Mouse (Mus musculus) midbrain, embryonic 14.5 days (tissue): ENCODE results near the gene Taf3. TPM values are rescaled to one million over a fixed set of nuclear protein-coding genes. Genes with fewer than 3 reads are reported as not detected.

Source experiments
- ATAC-seq: fragments of 200-750 bp; cut with Nextera tagmentation; 2 replicates; pipeline ENCODE4 v1.8.0; 2017; ENCODE audit warnings: moderate number of reproducible peaks, moderate library complexity; ENCODE audit not compliant: low FRiP score, low TSS enrichment
- DNase-seq: peaks from one replicate; pipeline ENCODE4 v3.0.0-alpha.2; 2015
- H3K27ac ChIP-seq: fragments of 300-500 bp; sonication (generic); replicated peaks from 2 replicates; pipeline ENCODE4 v1.5.1; 2014; ENCODE audit warnings: mild to moderate bottlenecking, low read depth, low read length, moderate library complexity
- H3K27me3 ChIP-seq: fragments of 300-500 bp; sonication (generic); 2 replicates; pipeline ENCODE4 v1.6.1; 2014; ENCODE audit warnings: low read length, control low read depth, mixed read lengths; ENCODE audit not compliant: control insufficient read depth, insufficient read depth
- H3K36me3 ChIP-seq: fragments of 300-500 bp; sonication (generic); 2 replicates; pipeline ENCODE4 v1.6.1; 2014; ENCODE audit warnings: low read length, control low read depth; ENCODE audit not compliant: control insufficient read depth, insufficient read depth
- H3K4me1 ChIP-seq: fragments of 300-500 bp; sonication (generic); 2 replicates; pipeline ENCODE4 v1.6.1; 2014; ENCODE audit warnings: mild to moderate bottlenecking, antibody characterized with exemption, low read length, control low read depth; ENCODE audit not compliant: control insufficient read depth, insufficient read depth
- H3K4me2 ChIP-seq: fragments of 300-500 bp; sonication (generic); 2 replicates; pipeline ENCODE4 v1.6.1; 2014; ENCODE audit warnings: mild to moderate bottlenecking, low read length, moderate library complexity
- H3K4me3 ChIP-seq: fragments of 300-500 bp; sonication (generic); replicated peaks from 2 replicates; pipeline ENCODE4 v1.5.1; 2014; ENCODE audit warnings: low read depth, low read length
- H3K9ac ChIP-seq: fragments of 300-500 bp; sonication (generic); replicated peaks from 2 replicates; pipeline ENCODE4 v1.6.1; 2014; ENCODE audit warnings: mild to moderate bottlenecking, low read length, moderate library complexity
- H3K9me3 ChIP-seq: fragments of 300-500 bp; sonication (generic); 2 replicates; pipeline ENCODE4 v1.6.1; 2016; ENCODE audit warnings: low read length, control low read depth, mixed read lengths; ENCODE audit not compliant: control insufficient read depth
- WGBS: fragments of 180-500 bp; shearing (Covaris S2); extraction: QIAGEN DNeasy Blood & Tissue Kit; methylation state at CpG from one replicate; pipeline ENCODE4 v1.1.7; 2014; 5-methylcytosine and 5-hydroxymethylcytosine counted together
- polyA plus RNA-seq: library from polyadenylated mRNA; unstranded; fragments of >200 nt; fragmentation: Nextera tagmentation; extraction: Ambion mirVana; gene quantifications from 2 replicates; pipeline ENCODE4 v1.2.1, GENCODE M21; 2014

The Taf3 gene
- polyA plus RNA-seq, 1 experiment from 2014 or later, result 16.4 TPM

- Histone ChIP-seq H3K4me2 (peak within 1 kb of the TSS; percentile 65), H3K9me3 (no peaks in the 10 kb centered on the region), H3K9ac (peak within 1 kb of the TSS; percentile 69), H3K27me3 (peaks cover 69% of the 10 kb centered on the region), H3K4me1 (peaks cover 8% of the 10 kb centered on the region; the same call in 1 of the 2 replicates), H3K36me3 (no peaks in the 10 kb centered on the region), H3K4me3 (peak within 1 kb of the TSS; percentile 45), H3K27ac (peak within 1 kb of the TSS; percentile 89)
- ATAC-seq (no peak), DNase-seq (peak; percentile 69)
- WGBS, result under 1% methylated on average over 34 of the region's 35 CpGs
Observed at GRCm38 (mm10) chr2:9881051-9881591, 167.3 kb downstream of the Taf3 start, which contains the start of gene 4930412O13Rik. TSS of gene 4930412O13Rik (plus strand) at chr2:9881252.

GRCm38 (mm10) chr2:9880271-9880670 is 168.1 kb downstream of the Taf3 start:
- DNase-seq (peak; percentile 45), ATAC-seq (no peak)
- H3K27ac ChIP-seq, result peak overlapping the region; percentile 89
- H3K36me3 ChIP-seq, result no peaks in the 10 kb centered on the region
- no peaks in the 10 kb centered on the region for H3K9me3 ChIP-seq
- peak overlapping the region; percentile 69 for H3K9ac ChIP-seq
- peak overlapping the region; percentile 45 for H3K4me3 ChIP-seq
- peak overlapping the region; percentile 65 for H3K4me2 ChIP-seq
- 2% methylated on average over 11 of the region's 11 CpGs for WGBS
- peaks cover 66% of the 10 kb centered on the region for H3K27me3 ChIP-seq
- peaks cover 8% of the 10 kb centered on the region; the same call in 1 of the 2 replicates for H3K4me1 ChIP-seq

- ATAC-seq (peak; percentile 88), DNase-seq (peak; percentile 93)
- WGBS, result under 1% methylated on average over 21 of the region's 21 CpGs
- Histone ChIP-seq H3K27me3 (peaks cover 66% of the 10 kb centered on the region), H3K4me2 (peak overlapping the region; percentile 65), H3K27ac (peak overlapping the region; percentile 89; the same call in 1 of the 2 replicates), H3K36me3 (0 out of 2 replicates have a peak, but pooled peaks cover 3% of the 10 kb centered on the region), H3K4me1 (peaks cover 8% of the 10 kb centered on the region; the same call in 1 of the 2 replicates), H3K9ac (no peak overlapping the region; the same call in 1 of the 2 replicates), H3K4me3 (peak overlapping the region; percentile 45), H3K9me3 (no peaks in the 10 kb centered on the region)
Observed at GRCm38 (mm10) chr2:9879493-9879892, 168.9 kb downstream of the Taf3 start.

GRCm38 (mm10) chr2:9879092-9879491 is 169.3 kb downstream of the Taf3 start:
- DNase-seq, result peak; percentile 60
- Histone ChIP-seq H3K9me3 (no peaks in the 10 kb centered on the region), H3K4me2 (peak overlapping the region; percentile 65), H3K27ac (peak overlapping the region; percentile 87; the same call in 1 of the 2 replicates), H3K4me3 (peak overlapping the region; percentile 45), H3K9ac (peak overlapping the region; percentile 51; the same call in 1 of the 2 replicates), H3K4me1 (peaks cover 8% of the 10 kb centered on the region; the same call in 1 of the 2 replicates), H3K36me3 (0 out of 2 replicates have a peak, but pooled peaks cover 7% of the 10 kb centered on the region), H3K27me3 (peaks cover 70% of the 10 kb centered on the region)
- no peak; the same call in 1 of the 2 replicates for ATAC-seq
- under 1% methylated on average over 22 of the region's 22 CpGs for WGBS

GRCm38 (mm10) chr2:9878564-9879081 is 169.8 kb downstream of the Taf3 start:
- H3K36me3 ChIP-seq, result 0 out of 2 replicates have a peak, but pooled peaks cover 9% of the 10 kb centered on the region
- H3K9me3 ChIP-seq, result no peaks in the 10 kb centered on the region
- WGBS, result under 1% methylated on average over 33 of the region's 33 CpGs
- ATAC-seq (peak; percentile 28; the same call in 1 of the 2 replicates), DNase-seq (peak; percentile 83)
- H3K27me3 ChIP-seq, result peaks cover 75% of the 10 kb centered on the region
- peak overlapping the region; percentile 87 for H3K27ac ChIP-seq
- peaks cover 8% of the 10 kb centered on the region; the same call in 1 of the 2 replicates for H3K4me1 ChIP-seq
- peak overlapping the region; percentile 45 for H3K4me3 ChIP-seq
- peak overlapping the region; percentile 65 for H3K4me2 ChIP-seq
- peak overlapping the region; percentile 51; the same call in 1 of the 2 replicates for H3K9ac ChIP-seq

- DNase-seq, result peak; percentile 55
- peak overlapping the region; percentile 45 for H3K4me3 ChIP-seq
- no peaks in the 10 kb centered on the region for H3K9me3 ChIP-seq
- 2% methylated on average over 19 of the region's 19 CpGs for WGBS
- peaks cover 8% of the 10 kb centered on the region; the same call in 1 of the 2 replicates for H3K4me1 ChIP-seq
- peaks cover 80% of the 10 kb centered on the region for H3K27me3 ChIP-seq
- no peak for ATAC-seq
- H3K9ac ChIP-seq, result peak overlapping the region; percentile 72
- H3K36me3 ChIP-seq, result 0 out of 2 replicates have a peak, but pooled peaks cover 9% of the 10 kb centered on the region
- H3K27ac ChIP-seq, result peak overlapping the region; percentile 87
- peak overlapping the region; percentile 65 for H3K4me2 ChIP-seq
Observed at GRCm38 (mm10) chr2:9877966-9878563, 170.3 kb downstream of the Taf3 start.

GRCm38 (mm10) chr2:9877326-9877690 is 171.1 kb downstream of the Taf3 start:
- peaks cover 81% of the 10 kb centered on the region for H3K27me3 ChIP-seq
- peak overlapping the region; percentile 45 for H3K4me3 ChIP-seq
- H3K27ac ChIP-seq, result peak overlapping the region; percentile 87
- no peaks in the 10 kb centered on the region for H3K9me3 ChIP-seq
- H3K36me3 ChIP-seq, result 0 out of 2 replicates have a peak, but pooled peaks cover 9% of the 10 kb centered on the region
- DNase-seq (peak; percentile 35), ATAC-seq (no peak)
- H3K4me1 ChIP-seq, result peaks cover 8% of the 10 kb centered on the region; the same call in 1 of the 2 replicates
- peak overlapping the region; percentile 72 for H3K9ac ChIP-seq
- 1% methylated on average over 35 of the region's 35 CpGs for WGBS
- peak overlapping the region; percentile 65 for H3K4me2 ChIP-seq

GRCm38 (mm10) chr2:9876621-9877325 is 171.6 kb downstream of the Taf3 start:
- Histone ChIP-seq H3K9me3 (no peaks in the 10 kb centered on the region), H3K4me3 (peak overlapping the region; percentile 45), H3K4me2 (peak overlapping the region; percentile 65), H3K27ac (peak overlapping the region; percentile 87), H3K27me3 (peaks cover 81% of the 10 kb centered on the region), H3K9ac (peak overlapping the region; percentile 72), H3K4me1 (peaks cover 8% of the 10 kb centered on the region; the same call in 1 of the 2 replicates), H3K36me3 (0 out of 2 replicates have a peak, but pooled peaks cover 9% of the 10 kb centered on the region)
- no peak for ATAC-seq
- DNase-seq, result peak; percentile 47
- under 1% methylated on average over 31 of the region's 31 CpGs for WGBS
